Mouse (Mus musculus): ENCODE results near the gene Uncx. TPM values are rescaled to one million over a fixed set of nuclear protein-coding genes. Genes with fewer than 3 reads are reported as not detected.

The Uncx gene
- total and polyA plus RNA-seq, 3 experiments, result not detected

DNA sequence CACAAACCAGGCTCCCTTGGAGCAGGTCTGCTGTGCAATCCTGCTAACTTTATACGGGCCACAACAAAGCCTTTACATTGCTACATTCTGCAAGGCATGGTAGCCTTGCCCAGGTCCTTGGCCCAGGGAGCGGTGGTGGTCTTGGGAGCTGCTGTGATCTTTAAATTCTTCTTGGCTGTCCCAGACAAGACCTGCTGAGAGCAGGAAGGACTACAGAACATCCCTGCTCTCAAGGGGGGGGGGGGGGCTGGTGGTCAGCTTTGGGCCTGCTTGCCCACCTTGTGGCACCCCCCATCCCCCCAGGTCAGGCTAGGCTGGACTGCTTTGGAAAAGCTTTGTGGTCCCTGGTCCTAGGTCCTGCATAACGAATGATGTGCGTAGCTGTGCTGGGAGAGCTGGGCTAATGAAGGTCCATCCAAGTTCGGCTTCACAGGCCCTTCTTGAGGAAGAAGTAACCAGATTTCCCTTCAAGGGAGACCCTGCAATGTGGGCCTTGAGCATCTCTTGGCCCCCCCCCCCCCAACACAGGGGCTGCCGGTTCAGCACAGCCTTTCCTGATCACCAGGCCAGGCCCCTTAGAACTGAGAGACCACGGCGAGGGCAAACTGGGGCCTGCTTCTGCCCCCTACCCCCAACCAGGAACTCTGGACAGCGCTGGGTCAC is 2.5 kb downstream of the Uncx start:
- no peak for TF ChIP-seq MYC (IDR thresholded peaks at IDR 0.05; ENCODE audit: low read depth, low read length)
- no peak for TF ChIP-seq E2F4 (IDR thresholded peaks at IDR 0.05; ENCODE audit: insufficient replicate concordance, low read depth, low read length)
- TF ChIP-seq CTCF (conservative IDR thresholded peaks at IDR 0.05 in 1 of 2, IDR thresholded peaks at IDR 0.05 in 1 of 2; ENCODE audit: low read depth in 2 of 2, low read length in 2 of 2), result no peak
- no peak for TF ChIP-seq RCOR1 (conservative IDR thresholded peaks at IDR 0.05; ENCODE audit: low read depth, low read length)
- TF ChIP-seq POLR2A (IDR thresholded peaks at IDR 0.05; ENCODE audit: low read depth, low read length), result no peak
- TF ChIP-seq IRF4 (IDR thresholded peaks at IDR 0.05; ENCODE audit: low read depth, low read length), result no peak
- TF ChIP-seq MAX (IDR thresholded peaks at IDR 0.05; ENCODE audit: low read length), result no peak
- TF ChIP-seq TBP (conservative IDR thresholded peaks at IDR 0.05; ENCODE audit: low read depth, low read length), result no peak
- TF ChIP-seq POLR2AphosphoS2 (IDR thresholded peaks at IDR 0.05; ENCODE audit: low read depth, low read length), result no peak
- TF ChIP-seq NELFE (IDR thresholded peaks at IDR 0.05; ENCODE audit: low read depth, low read length), result no peak
- no peak for TF ChIP-seq MAZ (IDR thresholded peaks at IDR 0.05; ENCODE audit: low read depth, low read length)
- TF ChIP-seq SIN3A (IDR thresholded peaks at IDR 0.05; ENCODE audit: low read length), result no peak
- no peak for TF ChIP-seq USF2 (conservative IDR thresholded peaks at IDR 0.05; ENCODE audit: low read depth, low read length)
- in situ Hi-C loops (cut with MboI; ENCODE audit: low pct_ligation_motif_present, low pct_unique_long_range_greater_than_20kb, low sequenced_read_pairs), result no loop called here
- Histone ChIP-seq H3K36me3 (replicated peaks in 1 of 2; ENCODE audit: control insufficient read depth in 1 of 2, insufficient read depth in 1 of 2, low read length in 1 of 2) (no peaks in the 10 kb centered on the region), H3K79me2 (replicated peaks; ENCODE audit: control insufficient read depth, extremely low read depth, insufficient read depth, poor library complexity, severe bottlenecking) (no peaks in the 10 kb centered on the region), H3K4me1 (ENCODE audit: control insufficient read depth in 1 of 2, insufficient read depth in 2 of 2) (no peaks in the 10 kb centered on the region), H3K9ac (ENCODE audit: insufficient read depth, low read depth) (no peak overlapping the region), H3K9me3 (replicated peaks; ENCODE audit: low read length) (peaks cover 24% of the 10 kb centered on the region), H3K4me3 (replicated peaks in 1 of 3; ENCODE audit: low read depth in 2 of 3, low read length in 2 of 3, poor library complexity in 1 of 3) (no peak overlapping the region), H3K27me3 (replicated peaks) (peaks cover 9% of the 10 kb centered on the region), H3K4me2 (ENCODE audit: insufficient read depth, low read depth, poor library complexity, severe bottlenecking) (no peak overlapping the region), H3K27ac (ENCODE audit: insufficient read depth, low read depth) (no peak overlapping the region)
- no peak for DNase-seq (ENCODE audit: extremely low read depth)
- dilution Hi-C loops (cut with MboI; ENCODE audit: extremely low pct_ligation_motif_present, extremely low pct_unique_long_range_greater_than_20kb, low sequenced_read_pairs), result no loop called here

DNA sequence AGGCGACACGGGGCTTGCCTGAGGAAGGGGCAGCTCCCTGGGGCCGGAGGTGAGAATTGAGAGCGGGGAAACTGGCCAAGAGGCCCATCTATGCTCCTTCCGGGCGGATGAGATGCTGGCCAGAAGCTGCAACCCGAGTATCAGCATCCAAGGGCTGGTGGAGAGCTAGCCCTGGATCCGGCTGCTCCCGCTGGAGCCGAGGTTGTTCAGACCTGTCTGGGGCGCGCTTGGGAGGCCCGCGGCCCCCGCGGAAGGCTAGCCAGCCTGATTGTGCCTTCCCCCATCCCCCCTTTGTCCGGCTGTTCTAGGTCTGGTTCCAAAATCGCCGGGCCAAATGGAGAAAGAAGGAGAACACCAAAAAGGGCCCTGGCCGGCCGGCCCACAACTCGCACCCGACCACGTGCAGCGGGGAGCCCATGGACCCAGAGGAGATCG is 3.1 kb downstream of the Uncx start:
- peaks cover 24% of the 10 kb centered on the region for H3K9me3 ChIP-seq (replicated peaks; ENCODE audit: low read length)
- H3K27me3 ChIP-seq (replicated peaks), result peaks cover 13% of the 10 kb centered on the region
- H3K9ac ChIP-seq (ENCODE audit: insufficient read depth, low read depth), result no peak overlapping the region
- H3K27ac ChIP-seq (ENCODE audit: insufficient read depth, low read depth), result no peak overlapping the region
- dilution Hi-C loops (cut with MboI; ENCODE audit: extremely low pct_ligation_motif_present, extremely low pct_unique_long_range_greater_than_20kb, low sequenced_read_pairs), result no loop called here
- H3K4me2 ChIP-seq (ENCODE audit: insufficient read depth, low read depth, poor library complexity, severe bottlenecking), result no peak overlapping the region
- H3K4me1 ChIP-seq (ENCODE audit: control insufficient read depth in 1 of 2, insufficient read depth in 2 of 2), result no peaks in the 10 kb centered on the region
- in situ Hi-C loops (cut with MboI; ENCODE audit: low pct_ligation_motif_present, low pct_unique_long_range_greater_than_20kb, low sequenced_read_pairs), result no loop called here
- H3K79me2 ChIP-seq (replicated peaks; ENCODE audit: control insufficient read depth, extremely low read depth, insufficient read depth, poor library complexity, severe bottlenecking), result no peaks in the 10 kb centered on the region
- no peaks in the 10 kb centered on the region for H3K36me3 ChIP-seq (replicated peaks in 1 of 2; ENCODE audit: control insufficient read depth in 1 of 2, insufficient read depth in 1 of 2, low read length in 1 of 2)
- no peak overlapping the region for H3K4me3 ChIP-seq (replicated peaks in 1 of 3; ENCODE audit: low read depth in 2 of 3, low read length in 2 of 3, poor library complexity in 1 of 3)
- TF ChIP-seq MAFK (IDR thresholded peaks at IDR 0.05; ENCODE audit: insufficient replicate concordance, low read length) (no peak), USF1 (IDR thresholded peaks at IDR 0.05; ENCODE audit: low read depth, low read length) (no peak), CHD2 (IDR thresholded peaks at IDR 0.05; ENCODE audit: low read length) (no peak), USF2 (conservative IDR thresholded peaks at IDR 0.05; ENCODE audit: low read depth, low read length) (no peak), MAX (IDR thresholded peaks at IDR 0.05; ENCODE audit: low read length) (no peak), CHD1 (IDR thresholded peaks at IDR 0.05; ENCODE audit: low read depth, low read length) (no peak), MAZ (IDR thresholded peaks at IDR 0.05; ENCODE audit: low read depth, low read length) (no peak), ZKSCAN1 (IDR thresholded peaks at IDR 0.05; ENCODE audit: borderline replicate concordance, low read depth, low read length) (no peak), UBTF (IDR thresholded peaks at IDR 0.05; ENCODE audit: low read depth, low read length) (no peak), ZC3H11A (IDR thresholded peaks at IDR 0.05; ENCODE audit: low read depth, low read length) (no peak), TCF12 (IDR thresholded peaks at IDR 0.05; ENCODE audit: low read depth, low read length) (no peak)
- no peak for DNase-seq (ENCODE audit: extremely low read depth)

Data from CH12.LX (cell line).